Mouse (Mus musculus): ENCODE data around the gene Prkag1. TPM values are rescaled to one million over a fixed set of nuclear protein-coding genes. Genes with fewer than 3 reads are reported as not detected.

The Prkag1 gene
- total RNA-seq, 2 experiments from 2014 or later = 48.1 to 49.6 TPM

DNA sequence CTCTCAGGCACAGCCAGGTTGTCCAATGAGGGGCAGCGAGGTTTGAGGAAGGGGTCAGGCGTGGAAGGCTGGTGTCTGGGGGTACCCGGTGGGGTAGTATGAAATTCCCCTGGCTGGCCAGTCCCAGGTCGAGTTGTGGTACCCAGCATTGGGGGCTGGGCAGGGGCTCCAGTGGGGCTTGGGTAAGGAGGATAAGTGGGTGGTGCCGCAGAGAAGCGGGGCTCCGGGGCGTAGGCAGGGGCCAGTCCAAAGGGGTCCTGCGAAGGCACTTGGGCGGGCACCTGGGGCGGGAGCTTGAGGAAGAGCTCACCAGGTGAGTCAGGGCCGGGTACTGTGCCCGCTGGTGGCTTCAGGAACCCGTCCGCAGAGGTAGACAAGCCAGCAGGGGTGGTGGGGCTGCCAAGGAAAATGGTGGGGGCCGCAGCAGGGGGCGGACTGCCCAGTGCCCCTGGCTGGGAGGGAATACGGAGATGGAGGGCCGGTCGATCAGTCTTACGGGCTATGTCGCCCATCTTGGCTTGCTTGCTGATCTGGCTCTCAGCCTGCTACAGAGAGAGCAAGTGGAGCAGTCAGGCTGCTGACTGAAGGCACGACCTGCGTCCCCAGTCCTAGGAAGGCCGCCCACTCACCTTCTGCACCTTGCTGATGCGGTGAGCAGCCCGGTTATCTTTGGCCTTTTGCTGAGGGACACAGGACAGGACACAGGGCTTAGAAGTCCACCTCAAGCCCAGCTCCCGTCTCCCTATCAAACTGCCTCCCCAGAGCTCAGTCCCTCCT is 22.0 kb upstream of the Prkag1 start:
- DNase-seq (ENCODE audit: low spot score) = no peak

- no peak for DNase-seq (ENCODE audit: low spot score)
Observed at GRCm38 (mm10) chr15:98852733-98853132, 21.4 kb upstream of the Prkag1 start.

- no peak for DNase-seq (ENCODE audit: low spot score)
Observed at GRCm38 (mm10) chr15:98852071-98852470, 20.8 kb upstream of the Prkag1 start.

DNA sequence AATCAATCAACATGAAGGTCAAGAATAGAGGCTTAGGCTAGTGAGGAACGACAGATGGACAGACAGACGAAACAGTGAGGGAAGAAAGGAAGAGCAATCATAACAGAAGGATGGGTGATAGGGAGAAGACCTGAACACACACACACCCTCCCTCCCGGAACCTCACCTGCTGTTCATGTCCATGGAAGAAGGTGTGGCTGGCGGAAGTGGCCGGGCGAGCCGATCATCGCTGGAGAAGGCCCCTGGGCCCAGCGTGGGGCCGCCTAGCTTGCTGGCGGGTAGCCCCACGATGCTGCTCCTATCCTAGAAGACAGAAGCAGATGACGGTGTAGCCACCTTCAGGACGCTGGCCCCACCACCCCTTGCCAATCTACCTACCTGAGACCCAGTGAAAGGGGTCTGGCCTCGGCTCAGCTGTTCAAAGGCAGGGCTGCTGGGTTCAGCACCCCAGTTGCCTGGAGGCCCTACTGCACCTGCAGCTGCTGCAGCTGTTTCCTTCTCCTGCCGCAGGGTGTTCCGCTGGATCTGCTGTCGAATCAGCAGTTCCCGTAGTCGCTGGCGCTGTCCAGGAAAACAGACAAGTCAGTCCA is 20.0 kb upstream of the Prkag1 start:
- no peak for DNase-seq (ENCODE audit: low spot score)

GRCm38 (mm10) chr15:98850668-98851067 is 19.3 kb upstream of the Prkag1 start:
- no peak for DNase-seq (ENCODE audit: low spot score)

GRCm38 (mm10) chr15:98849956-98850600 is 18.8 kb upstream of the Prkag1 start:
- DNase-seq (ENCODE audit: low spot score) = no peak

DNA sequence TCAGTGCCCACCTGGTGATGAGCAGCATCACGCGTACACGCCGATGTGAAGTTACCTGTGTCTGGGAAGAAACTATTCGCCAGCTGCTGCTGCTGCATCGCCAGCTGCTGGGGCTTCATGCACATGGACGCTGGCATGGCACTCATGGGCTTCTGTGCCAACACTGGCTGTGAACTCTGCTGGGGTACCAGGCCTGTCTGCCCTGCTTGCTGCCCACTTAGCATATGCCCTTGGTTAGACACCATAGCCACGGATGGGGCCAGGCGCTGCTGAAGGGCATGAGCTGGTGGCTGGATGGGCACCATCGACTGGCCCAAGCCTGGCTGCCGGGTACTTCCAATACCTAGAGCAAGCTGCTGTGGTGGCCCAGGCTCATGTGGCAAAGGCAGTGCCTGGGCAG is 17.8 kb upstream of the Prkag1 start:
- no peak for DNase-seq (ENCODE audit: low spot score)

- no peak for DNase-seq (ENCODE audit: low spot score)
Observed at GRCm38 (mm10) chr15:98846140-98846539, 14.8 kb upstream of the Prkag1 start.

DNA sequence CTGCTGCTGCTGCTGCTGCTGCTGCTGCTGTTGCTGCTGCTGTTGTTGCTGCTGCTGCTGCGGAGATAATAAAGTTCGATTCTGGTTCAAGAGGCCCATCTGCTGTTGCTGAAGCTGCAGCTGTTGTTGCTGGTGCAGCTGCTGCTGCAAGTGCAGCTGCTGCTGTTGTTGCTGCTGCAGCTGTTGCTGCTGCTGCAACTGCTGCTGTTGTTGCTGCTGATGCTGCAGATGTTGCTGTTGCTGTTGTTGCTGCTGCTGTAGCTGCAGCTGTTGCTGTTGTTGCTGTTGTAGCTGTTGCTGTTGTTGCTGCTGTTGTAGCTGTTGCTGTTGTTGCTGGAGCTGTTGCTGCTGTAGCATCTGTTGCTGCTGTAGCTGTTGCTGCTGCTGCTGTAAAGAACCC is 13.8 kb upstream of the Prkag1 start:
- DNase-seq (ENCODE audit: low spot score) = no peak

- DNase-seq (ENCODE audit: low spot score) = no peak
Observed at GRCm38 (mm10) chr15:98843595-98844223, 12.4 kb upstream of the Prkag1 start.

GRCm38 (mm10) chr15:98839671-98840585 is 8.6 kb upstream of the Prkag1 start:
- no peak for DNase-seq (ENCODE audit: low spot score)

- no peak for DNase-seq (ENCODE audit: low spot score)
Observed at GRCm38 (mm10) chr15:98839161-98839560, 7.8 kb upstream of the Prkag1 start.

DNA sequence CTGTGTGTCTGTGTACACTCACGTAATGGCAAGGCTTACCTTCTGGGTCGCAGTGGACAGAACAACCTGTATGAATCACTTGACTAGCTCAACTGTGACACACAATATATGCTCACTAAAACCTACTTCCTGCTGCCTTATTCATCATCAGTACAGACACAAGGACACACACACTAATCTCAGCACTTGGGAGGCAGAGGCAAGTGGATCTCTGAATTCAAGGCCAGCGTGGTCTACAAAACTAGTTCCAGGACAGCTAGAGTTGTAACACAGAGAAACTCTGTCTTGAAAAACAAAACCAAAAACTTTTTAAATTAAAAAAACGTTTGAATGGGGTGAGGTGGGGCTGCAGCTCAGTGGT is 6.4 kb upstream of the Prkag1 start:
- DNase-seq (ENCODE audit: low spot score) = no peak

GRCm38 (mm10) chr15:98837006-98837742 is 5.9 kb upstream of the Prkag1 start:
- no peak for DNase-seq (ENCODE audit: low spot score)

GRCm38 (mm10) chr15:98835291-98835690 is 4.0 kb upstream of the Prkag1 start:
- no peak for DNase-seq (ENCODE audit: low spot score)

DNA sequence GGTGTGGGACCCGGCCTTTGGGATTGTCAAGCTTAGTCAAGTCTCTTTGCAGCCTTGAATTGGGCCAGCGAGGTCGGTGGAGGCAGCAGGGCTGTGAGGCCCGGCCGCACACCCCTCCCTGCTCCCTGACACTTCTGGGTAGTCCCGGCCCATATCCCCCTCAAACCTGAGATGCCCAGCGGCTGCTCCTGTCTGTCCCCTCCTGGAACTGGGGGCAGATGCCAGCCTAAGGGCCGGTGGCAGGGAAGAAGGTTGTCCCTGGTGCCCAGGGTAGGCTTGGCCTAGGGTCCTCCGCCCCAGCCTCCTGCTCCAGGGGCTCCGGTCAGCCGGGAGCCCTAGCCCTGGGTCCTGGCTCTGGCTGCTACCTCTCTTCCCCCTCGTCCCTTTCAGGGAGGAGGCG is 2.7 kb upstream of the Prkag1 start:
- no peak for DNase-seq (ENCODE audit: low spot score)

- no peak for DNase-seq (ENCODE audit: low spot score)
Observed at GRCm38 (mm10) chr15:98833281-98833680, 2.0 kb upstream of the Prkag1 start.

GRCm38 (mm10) chr15:98832161-98833058 is 1.1 kb upstream of the Prkag1 start:
- DNase-seq (ENCODE audit: low spot score) = no peak

DNA sequence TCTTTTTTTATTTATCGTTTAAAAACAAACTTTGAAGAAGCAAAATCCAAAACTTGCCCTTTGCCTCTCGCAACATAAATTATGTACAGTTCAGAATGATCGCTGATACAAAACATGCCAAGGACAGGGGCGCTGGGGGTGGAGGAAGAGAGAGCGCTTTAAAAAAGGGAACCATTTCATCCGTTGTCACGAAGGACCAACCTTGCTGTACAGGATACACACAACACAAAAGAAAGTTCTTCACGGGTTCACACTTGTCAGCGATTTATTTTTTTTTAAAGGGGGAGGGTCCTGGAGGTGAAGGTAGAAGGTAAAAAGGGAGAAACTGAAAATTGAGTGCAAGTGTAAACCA is 339 bp upstream of the Prkag1 start:
- no peak for DNase-seq (ENCODE audit: low spot score)

GRCm38 (mm10) chr15:98827611-98828011 is 3.7 kb downstream of the Prkag1 start:
- no peak for DNase-seq (ENCODE audit: low spot score)
